Mouse (Mus musculus): ENCODE data around the gene Bend6.

GRCm38 (mm10) chr1:33942638-33943037 is 35.0 kb upstream of the Bend6 start:
- TF ChIP-seq CTCF (IDR thresholded peaks at IDR 0.05; ENCODE audit: low read depth): no peak
- TF ChIP-seq EP300 (IDR thresholded peaks at IDR 0.05; ENCODE audit: low read depth): no peak
